Mouse (Mus musculus) limb, embryonic 11.5 days (tissue): ENCODE results near the gene Coq7. TPM values are rescaled to one million over a fixed set of nuclear protein-coding genes. Genes with fewer than 3 reads are reported as not detected.
A peak's percentile ranks its signal among the peaks of the same experiment; 100 is the strongest.

Experiments
- ATAC-seq: fragments of 200-750 bp; cut with Nextera tagmentation; 2 replicates; pipeline ENCODE4 v1.8.0; 2017; ENCODE audit warnings: low read depth; ENCODE audit not compliant: insufficient number of reproducible peaks, low FRiP score, low TSS enrichment
- DNase-seq: peaks from one replicate; pipeline ENCODE4 v3.0.0-alpha.2; 2015; ENCODE audit warnings: low spot score
- H3K27ac ChIP-seq: fragments of 300-500 bp; sonication (generic); replicated peaks from 2 replicates; pipeline ENCODE4 v1.5.1; 2014; ENCODE audit warnings: low read depth, mild to moderate bottlenecking, low read length
- H3K27me3 ChIP-seq: fragments of 300-500 bp; sonication (generic); 2 replicates; pipeline ENCODE4 v1.6.1; 2014; ENCODE audit warnings: mild to moderate bottlenecking, low read length, mixed read lengths; ENCODE audit not compliant: control insufficient read depth, insufficient read depth
- H3K36me3 ChIP-seq: fragments of 300-500 bp; sonication (generic); 2 replicates; pipeline ENCODE4 v1.6.1; 2014; ENCODE audit warnings: mild to moderate bottlenecking, low read length, moderate library complexity, mixed read lengths; ENCODE audit not compliant: control insufficient read depth, insufficient read depth
- H3K4me1 ChIP-seq: fragments of 300-500 bp; sonication (generic); 2 replicates; pipeline ENCODE4 v1.6.1; 2014; ENCODE audit warnings: low read length, mixed read lengths; ENCODE audit not compliant: control insufficient read depth, insufficient read depth
- H3K4me2 ChIP-seq: fragments of 300-500 bp; sonication (generic); 2 replicates; pipeline ENCODE4 v1.6.1; 2014; ENCODE audit warnings: low read depth, mild to moderate bottlenecking, moderate library complexity; ENCODE audit not compliant: severe bottlenecking
- H3K4me3 ChIP-seq: fragments of 300-500 bp; sonication (generic); 2 replicates; pipeline ENCODE4 v1.5.1; 2014; ENCODE audit warnings: low read depth, low read length
- H3K9ac ChIP-seq: fragments of 300-500 bp; sonication (generic); 2 replicates; pipeline ENCODE4 v1.6.1; 2014; ENCODE audit warnings: mild to moderate bottlenecking, low read length
- H3K9me3 ChIP-seq: fragments of 300-500 bp; sonication (generic); 2 replicates; pipeline ENCODE4 v1.6.1; 2016; ENCODE audit warnings: low read length; ENCODE audit not compliant: control insufficient read depth
- WGBS: fragments of 180-500 bp; shearing (Covaris S2); extraction: QIAGEN DNeasy Blood & Tissue Kit; methylation state at CpG from one replicate; pipeline ENCODE4 v1.1.7; 2014; 5-methylcytosine and 5-hydroxymethylcytosine counted together
- polyA plus RNA-seq: library from polyadenylated mRNA; unstranded; fragments of >200 nt; fragmentation: Nextera tagmentation; extraction: Ambion mirVana; gene quantifications from 2 replicates; pipeline ENCODE4 v1.2.1, GENCODE M21; 2014

The Coq7 gene
- polyA plus RNA-seq, 1 experiment from 2014 or later = 111 TPM

DNA sequence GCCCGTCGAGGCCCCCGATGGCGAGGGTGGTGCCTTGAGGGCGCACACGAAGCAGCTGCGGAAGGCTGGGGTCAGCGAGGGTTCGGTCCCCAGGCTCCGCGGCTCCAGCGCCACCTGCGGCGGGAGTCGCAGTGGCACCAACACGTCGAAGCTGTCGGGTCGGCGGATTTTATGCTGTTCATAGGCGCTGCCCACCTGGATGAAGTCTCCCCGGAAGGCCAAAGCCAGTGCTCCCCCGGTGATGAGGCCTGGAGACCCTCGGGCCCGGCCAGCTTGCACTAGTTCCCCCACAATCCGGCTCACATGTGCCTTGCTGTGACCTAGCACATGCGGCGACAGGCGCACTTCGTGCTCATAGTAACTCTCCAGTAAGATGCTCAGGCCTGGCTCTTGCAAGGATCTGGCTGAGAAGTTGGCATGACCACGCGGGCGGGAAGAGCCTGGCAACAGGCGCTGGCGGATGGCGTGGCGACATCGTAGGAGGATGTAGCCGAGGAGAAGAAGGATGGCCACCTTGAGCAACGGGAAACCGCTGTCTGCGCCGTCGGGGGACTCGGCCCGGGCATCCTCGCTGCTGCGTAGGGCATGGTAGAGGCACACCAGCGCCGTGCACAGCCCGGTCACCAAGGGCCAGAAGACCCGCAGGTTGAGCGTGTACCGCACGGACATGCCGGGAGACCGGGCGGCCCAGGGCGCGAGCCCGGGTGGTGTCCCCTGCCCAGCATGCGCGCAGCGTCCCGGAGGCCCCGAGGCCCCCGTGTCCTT lies 42.3 kb downstream of the Coq7 start:
- peak; percentile 28 for ATAC-seq
- 2% methylated on average over 58 of the region's 67 CpGs for WGBS
- Histone ChIP-seq H3K4me3 (peak overlapping the region; percentile 71), H3K4me1 (peaks cover 4% of the 10 kb centered on the region; the same call in 1 of the 2 replicates), H3K9me3 (no peaks in the 10 kb centered on the region), H3K27me3 (peaks cover 10% of the 10 kb centered on the region), H3K9ac (peak overlapping the region; percentile 94), H3K36me3 (no peaks in the 10 kb centered on the region), H3K4me2 (peak overlapping the region; percentile 83), H3K27ac (no peak overlapping the region)
- peak; percentile 71 for DNase-seq

DNA sequence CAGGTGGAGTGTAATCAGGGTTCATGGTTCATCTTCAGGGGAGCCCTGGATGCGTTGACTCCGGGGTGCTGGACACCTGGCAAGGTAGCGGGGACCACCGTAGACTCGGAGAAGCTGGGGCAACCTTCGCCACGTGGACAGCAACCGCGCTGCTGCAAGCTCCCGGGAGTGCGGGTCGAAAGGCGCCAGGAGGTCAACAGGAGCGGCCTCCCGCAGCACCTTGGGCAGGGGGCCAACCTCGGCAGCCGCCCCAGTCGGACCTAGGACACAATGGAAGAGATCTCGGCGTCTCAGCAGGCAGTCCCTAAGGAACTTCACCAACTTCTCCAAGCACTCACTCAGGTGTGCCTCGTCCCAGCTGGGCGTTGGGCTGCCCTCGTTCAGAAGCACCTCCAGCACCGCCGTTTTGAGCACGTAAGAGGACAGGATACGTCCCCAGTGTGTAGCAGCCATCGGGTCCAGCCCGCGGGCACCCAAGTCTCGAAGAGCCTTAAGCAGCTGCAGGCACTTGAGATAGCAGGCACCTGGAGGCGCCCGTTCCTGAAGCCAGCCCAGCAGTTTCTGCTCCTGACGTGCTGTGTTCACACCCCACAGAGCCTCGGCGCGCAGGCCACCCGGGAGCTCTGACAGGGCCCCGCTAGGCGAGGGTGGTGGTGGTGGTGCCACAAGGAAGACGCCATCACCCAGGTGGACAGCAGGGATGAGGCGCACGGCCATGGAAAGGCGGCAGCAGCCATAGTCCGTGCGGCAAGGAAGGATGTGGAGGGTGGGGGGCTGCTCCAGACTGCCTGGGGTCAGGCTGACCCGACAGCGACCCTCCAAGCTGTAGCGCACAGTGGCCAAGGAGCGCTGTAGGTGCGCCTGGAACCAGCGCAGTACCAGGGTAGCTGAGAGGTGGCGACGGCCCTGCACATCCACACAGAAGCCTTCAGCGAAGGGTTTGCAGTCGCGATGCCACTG lies 43.2 kb downstream of the Coq7 start:
- H3K9ac ChIP-seq = no peak overlapping the region

DNA sequence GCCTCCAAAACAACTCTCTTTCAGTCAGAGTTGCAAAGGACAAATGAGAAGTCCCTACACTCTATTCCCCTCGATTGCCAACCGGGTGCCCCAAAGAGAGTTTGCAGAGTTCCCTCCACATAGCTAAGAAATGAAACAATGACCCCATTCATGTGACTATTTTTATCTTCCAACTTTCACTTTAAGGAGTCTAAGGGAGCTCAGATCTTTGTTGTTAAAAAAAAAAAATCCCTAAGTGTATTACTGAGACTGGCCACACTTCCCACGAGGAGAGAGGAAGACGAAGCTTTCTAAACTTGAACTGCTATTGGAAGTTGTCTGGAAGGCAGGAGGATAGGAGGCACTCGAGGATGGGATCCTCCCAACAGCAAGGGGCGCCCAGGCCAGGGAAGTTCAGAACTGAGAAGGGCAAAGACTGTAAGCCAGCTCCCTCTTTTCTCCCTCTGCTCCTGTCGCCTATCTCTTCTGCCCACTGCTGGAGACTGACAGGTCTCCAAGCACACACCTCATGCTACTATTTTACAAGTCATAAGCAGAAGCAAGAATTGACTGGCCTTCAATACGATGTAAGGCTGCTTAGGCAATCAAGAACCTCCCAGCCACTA lies 45.0 kb downstream of the Coq7 start:
- no peaks in the 10 kb centered on the region for H3K9me3 ChIP-seq
- no peak overlapping the region for H3K4me3 ChIP-seq
- H3K4me1 ChIP-seq = peaks cover 4% of the 10 kb centered on the region; the same call in 1 of the 2 replicates
- no peak overlapping the region for H3K9ac ChIP-seq
- DNase-seq (no peak), ATAC-seq (no peak)
- H3K4me2 ChIP-seq = no peak overlapping the region
- H3K27me3 ChIP-seq = peaks cover 10% of the 10 kb centered on the region
- H3K36me3 ChIP-seq = no peaks in the 10 kb centered on the region
- 33% methylated on average over 8 of the region's 8 CpGs for WGBS
- no peak overlapping the region for H3K27ac ChIP-seq

More for the DNA sequence above, 43.2 kb downstream of the Coq7 start:
- Histone ChIP-seq H3K27me3 (peaks cover 10% of the 10 kb centered on the region), H3K4me3 (peak overlapping the region; percentile 71), H3K4me1 (peaks cover 4% of the 10 kb centered on the region; the same call in 1 of the 2 replicates), H3K36me3 (no peaks in the 10 kb centered on the region), H3K9me3 (no peaks in the 10 kb centered on the region), H3K4me2 (peak overlapping the region; percentile 83), H3K27ac (no peak overlapping the region)
- DNase-seq (peak; percentile 28), ATAC-seq (peak; percentile 40; the same call in 1 of the 2 replicates)
- 22% methylated on average over 56 of the region's 57 CpGs for WGBS

DNA sequence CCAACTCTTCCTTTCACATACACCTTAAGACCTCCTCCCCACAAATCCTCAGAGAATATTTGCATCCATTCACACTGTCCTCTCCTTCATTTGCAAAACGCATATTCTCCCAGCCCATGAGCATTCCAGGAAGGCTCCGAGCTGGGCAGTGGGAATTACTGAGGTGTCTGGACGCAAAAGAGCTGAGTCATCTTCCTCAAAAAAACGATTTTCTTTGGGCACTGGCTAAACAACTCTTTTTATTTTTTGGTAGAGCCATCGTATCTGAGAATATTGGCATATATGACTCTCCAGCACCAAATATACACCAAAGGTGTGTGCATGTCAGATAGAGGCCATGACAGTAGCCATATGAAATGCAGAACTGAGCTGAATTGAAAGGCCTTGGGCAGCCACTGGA lies 46.2 kb downstream of the Coq7 start:
- Histone ChIP-seq H3K4me1 (peaks cover 4% of the 10 kb centered on the region; the same call in 1 of the 2 replicates), H3K36me3 (no peaks in the 10 kb centered on the region), H3K27ac (no peak overlapping the region), H3K9me3 (no peaks in the 10 kb centered on the region), H3K4me2 (no peak overlapping the region), H3K4me3 (no peak overlapping the region), H3K9ac (no peak overlapping the region), H3K27me3 (peaks cover 10% of the 10 kb centered on the region)
- 63% methylated on average over 5 of the region's 5 CpGs for WGBS
- no peak for DNase-seq
- no peak for ATAC-seq

DNA sequence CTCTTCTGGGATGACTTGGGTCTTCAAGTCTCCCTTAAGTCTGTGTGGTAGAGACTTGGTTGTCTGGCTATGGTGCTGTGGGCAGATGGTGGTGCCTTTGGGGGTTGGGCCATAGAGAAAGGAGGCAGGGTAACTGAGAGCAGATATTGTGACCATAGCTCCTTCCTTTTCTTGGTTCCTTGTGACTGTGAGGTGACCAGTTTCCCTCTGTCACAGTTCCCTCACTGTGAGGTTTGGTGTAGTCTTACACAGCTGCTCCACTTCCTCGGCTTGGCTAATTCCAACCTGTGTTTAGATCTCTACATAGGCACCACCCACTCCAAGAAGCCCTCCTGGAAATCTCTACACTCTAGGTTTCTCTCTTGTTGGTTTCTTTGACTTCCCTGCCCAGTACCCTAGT lies 49.2 kb downstream of the Coq7 start:
- no peak for ATAC-seq
- DNase-seq = no peak
- WGBS = 59% methylated on average over 1 of the region's 1 CpGs
- Histone ChIP-seq H3K4me1 (0 out of 2 replicates have a peak, but pooled peaks cover under 1% of the 10 kb centered on the region), H3K9ac (no peak overlapping the region), H3K9me3 (no peaks in the 10 kb centered on the region), H3K27me3 (no peaks in the 10 kb centered on the region), H3K27ac (no peak overlapping the region), H3K4me3 (no peak overlapping the region), H3K36me3 (no peaks in the 10 kb centered on the region), H3K4me2 (no peak overlapping the region)

DNA sequence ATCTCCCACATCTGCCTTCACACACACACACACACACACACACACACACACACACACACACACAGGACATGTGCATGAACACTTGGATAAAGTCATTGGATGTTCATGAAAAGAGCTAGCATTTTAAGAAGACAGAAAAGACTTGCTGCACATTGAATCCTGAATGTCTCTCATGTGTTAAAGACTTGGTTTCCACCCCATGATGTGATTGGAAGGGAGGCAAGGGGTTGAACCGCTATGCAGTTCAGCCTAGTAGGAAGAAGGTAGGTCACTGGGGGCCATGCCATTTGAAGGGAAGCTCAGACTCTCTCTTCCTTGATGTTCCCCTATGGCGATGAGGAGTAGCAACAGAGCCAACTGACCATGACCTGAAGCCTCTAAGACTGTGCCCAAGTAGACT lies 51.2 kb downstream of the Coq7 start:
- no peak overlapping the region for H3K4me2 ChIP-seq
- H3K9me3 ChIP-seq = no peaks in the 10 kb centered on the region
- 90% methylated on average over 2 of the region's 2 CpGs for WGBS
- 0 out of 2 replicates have a peak, but pooled peaks cover 2% of the 10 kb centered on the region for H3K4me1 ChIP-seq
- DNase-seq (no peak), ATAC-seq (no peak)
- no peak overlapping the region for H3K4me3 ChIP-seq
- H3K27me3 ChIP-seq = no peaks in the 10 kb centered on the region
- no peak overlapping the region for H3K9ac ChIP-seq
- no peak overlapping the region for H3K27ac ChIP-seq
- H3K36me3 ChIP-seq = no peaks in the 10 kb centered on the region

DNA sequence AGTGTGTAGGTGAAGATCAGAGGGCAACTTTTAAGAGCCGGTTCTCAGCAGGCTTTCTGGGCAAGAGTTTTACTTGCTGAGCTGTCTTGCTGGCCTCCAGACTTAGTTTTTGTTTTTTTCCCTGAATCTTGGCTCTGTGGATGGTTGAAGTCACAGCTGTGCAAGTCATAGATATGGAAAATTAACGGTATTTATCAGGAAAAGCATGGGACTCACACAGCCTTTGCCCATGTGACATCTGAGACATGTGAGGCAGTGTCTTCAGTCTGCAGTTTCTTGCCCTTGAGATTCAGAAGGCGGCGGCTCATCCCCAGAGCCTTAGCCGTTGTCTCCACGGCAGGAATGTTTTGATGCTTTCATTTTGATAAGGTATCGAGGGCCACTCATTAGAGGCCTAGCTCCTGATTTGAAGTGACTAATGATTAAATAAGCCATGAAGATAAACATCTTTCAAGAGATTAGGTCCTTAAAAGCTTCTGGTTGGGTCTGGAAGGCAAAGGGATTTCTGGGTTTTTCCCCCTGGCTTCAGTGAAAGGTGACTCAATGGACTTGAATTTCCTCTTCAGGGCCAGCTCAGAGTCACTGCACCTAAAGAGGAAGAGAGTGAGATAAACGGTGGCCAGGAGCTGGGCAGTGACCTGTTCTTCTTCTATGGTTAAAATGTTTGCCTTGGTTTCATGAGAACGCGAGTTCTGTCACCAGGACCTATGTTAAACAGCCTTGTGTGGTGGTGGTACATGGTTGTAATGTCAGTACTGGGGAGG lies 51.9 kb downstream of the Coq7 start:
- Histone ChIP-seq H3K9ac (no peak overlapping the region), H3K4me2 (no peak overlapping the region), H3K9me3 (no peaks in the 10 kb centered on the region), H3K27me3 (no peaks in the 10 kb centered on the region), H3K4me3 (no peak overlapping the region), H3K27ac (no peak overlapping the region), H3K36me3 (no peaks in the 10 kb centered on the region), H3K4me1 (0 out of 2 replicates have a peak, but pooled peaks cover 2% of the 10 kb centered on the region)
- WGBS = 81% methylated on average over 10 of the region's 10 CpGs
- no peak for DNase-seq
- ATAC-seq = no peak
